Mouse (Mus musculus): ENCODE measurements around the gene Gpbp1. TPM values are rescaled to one million over a fixed set of nuclear protein-coding genes. Genes with fewer than 3 reads are reported as not detected.

Gene Gpbp1
- total and polyA plus RNA-seq, 3 experiments: 43.3 to 99.6 (median 96.1) TPM

- H3K4me2 ChIP-seq (ENCODE audit: insufficient read depth, low read depth, poor library complexity, severe bottlenecking): 0 out of 2 replicates have a peak overlapping the region, but pooled peaks have one; percentile 38
- H3K9me3 ChIP-seq (replicated peaks; ENCODE audit: low read length): no peaks in the 10 kb centered on the region
- no peak overlapping the region for H3K4me3 ChIP-seq (replicated peaks in 1 of 3; ENCODE audit: low read depth in 2 of 3, low read length in 2 of 3, poor library complexity in 1 of 3)
- no peaks in the 10 kb centered on the region for H3K27me3 ChIP-seq (replicated peaks)
- TF ChIP-seq TBP (conservative IDR thresholded peaks at IDR 0.05; ENCODE audit: low read depth, low read length) (no peak), HCFC1 (IDR thresholded peaks at IDR 0.05; ENCODE audit: low read depth, low read length) (no peak), ZNF384 (IDR thresholded peaks at IDR 0.05; ENCODE audit: low read depth, low read length) (no peak), BHLHE40 (IDR thresholded peaks at IDR 0.05; ENCODE audit: low read depth, low read length) (no peak), ZKSCAN1 (IDR thresholded peaks at IDR 0.05; ENCODE audit: borderline replicate concordance, low read depth, low read length) (no peak), NELFE (IDR thresholded peaks at IDR 0.05; ENCODE audit: low read depth, low read length) (no peak), SIN3A (IDR thresholded peaks at IDR 0.05; ENCODE audit: low read length) (no peak), ELF1 (IDR thresholded peaks at IDR 0.05; ENCODE audit: low read depth, low read length) (no peak), CTCF (conservative IDR thresholded peaks at IDR 0.05 in 1 of 2, IDR thresholded peaks at IDR 0.05 in 1 of 2; ENCODE audit: low read depth in 2 of 2, low read length in 2 of 2) (no peak), USF1 (IDR thresholded peaks at IDR 0.05; ENCODE audit: low read depth, low read length) (no peak), ZC3H11A (IDR thresholded peaks at IDR 0.05; ENCODE audit: low read depth, low read length) (no peak), MYC (IDR thresholded peaks at IDR 0.05; ENCODE audit: low read depth, low read length) (no peak), USF2 (conservative IDR thresholded peaks at IDR 0.05; ENCODE audit: low read depth, low read length) (no peak)
- peaks cover 8 to 36% of the 10 kb centered on the region in 2 experiments for H3K36me3 ChIP-seq (replicated peaks in 1 of 2; ENCODE audit: control insufficient read depth in 1 of 2, insufficient read depth in 1 of 2, low read length in 1 of 2)
- dilution Hi-C loops (cut with MboI; ENCODE audit: extremely low pct_ligation_motif_present, extremely low pct_unique_long_range_greater_than_20kb, low sequenced_read_pairs): no loop called here
- no peak overlapping the region for H3K27ac ChIP-seq (ENCODE audit: insufficient read depth, low read depth)
- H3K4me1 ChIP-seq (ENCODE audit: control insufficient read depth in 1 of 2, insufficient read depth in 2 of 2): peaks cover 2 to 61% of the 10 kb centered on the region in 2 experiments
- in situ Hi-C loops (cut with MboI; ENCODE audit: low pct_ligation_motif_present, low pct_unique_long_range_greater_than_20kb, low sequenced_read_pairs): no loop called here
- DNase-seq (ENCODE audit: extremely low read depth): no peak
- H3K79me2 ChIP-seq (replicated peaks; ENCODE audit: control insufficient read depth, extremely low read depth, insufficient read depth, poor library complexity, severe bottlenecking): peaks cover 74% of the 10 kb centered on the region
- no peak overlapping the region for H3K9ac ChIP-seq (ENCODE audit: insufficient read depth, low read depth)
Measured at GRCm38 (mm10) chr13:111467350-111467749, 22.6 kb downstream of the Gpbp1 start.

GRCm38 (mm10) chr13:111461424-111461823 is 28.5 kb downstream of the Gpbp1 start:
- in situ Hi-C loops (cut with MboI; ENCODE audit: low pct_ligation_motif_present, low pct_unique_long_range_greater_than_20kb, low sequenced_read_pairs): no loop called here

More at GRCm38 (mm10) chr13:111461424-111461823, 28.5 kb downstream of the Gpbp1 start:
- H3K27me3 ChIP-seq (replicated peaks): no peaks in the 10 kb centered on the region
- no peak overlapping the region for H3K4me3 ChIP-seq (replicated peaks in 1 of 3; ENCODE audit: low read depth in 2 of 3, low read length in 2 of 3, poor library complexity in 1 of 3)
- H3K36me3 ChIP-seq (replicated peaks in 1 of 2; ENCODE audit: control insufficient read depth in 1 of 2, insufficient read depth in 1 of 2, low read length in 1 of 2): peaks cover 6 to 45% of the 10 kb centered on the region in 2 experiments
- no peaks in the 10 kb centered on the region for H3K9me3 ChIP-seq (replicated peaks; ENCODE audit: low read length)
- H3K27ac ChIP-seq (ENCODE audit: insufficient read depth, low read depth): no peak overlapping the region
- H3K9ac ChIP-seq (ENCODE audit: insufficient read depth, low read depth): no peak overlapping the region
- TF ChIP-seq MAX (IDR thresholded peaks at IDR 0.05; ENCODE audit: low read length) (peak; percentile 48; the same call in 1 of the 2 replicates), RAD21 (IDR thresholded peaks at IDR 0.05; ENCODE audit: low read depth, low read length) (peak; percentile 86), HCFC1 (IDR thresholded peaks at IDR 0.05; ENCODE audit: low read depth, low read length) (no peak), CTCF (conservative IDR thresholded peaks at IDR 0.05 in 1 of 2, IDR thresholded peaks at IDR 0.05 in 1 of 2; ENCODE audit: low read depth in 2 of 2, low read length in 2 of 2) (peak; percentile 64 to 79; a peak in 3 of 4 replicates), USF1 (IDR thresholded peaks at IDR 0.05; ENCODE audit: low read depth, low read length) (no peak), SMC3 (IDR thresholded peaks at IDR 0.05; ENCODE audit: low read depth, low read length) (peak; percentile 58), IRF4 (IDR thresholded peaks at IDR 0.05; ENCODE audit: low read depth, low read length) (0 out of 2 replicates have a peak, but pooled peaks have one; percentile 39)
- H3K79me2 ChIP-seq (replicated peaks; ENCODE audit: control insufficient read depth, extremely low read depth, insufficient read depth, poor library complexity, severe bottlenecking): peaks cover 74% of the 10 kb centered on the region
- peaks cover 5 to 54% of the 10 kb centered on the region in 2 experiments; a peak in 3 of 4 replicates for H3K4me1 ChIP-seq (ENCODE audit: control insufficient read depth in 1 of 2, insufficient read depth in 2 of 2)
- no peak overlapping the region for H3K4me2 ChIP-seq (ENCODE audit: insufficient read depth, low read depth, poor library complexity, severe bottlenecking)
- DNase-seq (ENCODE audit: extremely low read depth): peak; percentile 65
- dilution Hi-C loops (cut with MboI; ENCODE audit: extremely low pct_ligation_motif_present, extremely low pct_unique_long_range_greater_than_20kb, low sequenced_read_pairs): no loop called here
